Mouse (Mus musculus) spleen, adult 2 months (tissue): ENCODE results near the gene Tsg101. TPM values are rescaled to one million over a fixed set of nuclear protein-coding genes. Genes with fewer than 3 reads are reported as not detected.
"Not testable (repeated sequence)": the region's sequence is repeated elsewhere in the genome, so short reads cannot be mapped to it uniquely, and the experiment has no call there.

Experiments
- DNase-seq, 2 experiments: peaks; one replicate each; pipeline versions ENCODE4 v3.0.0 to v3.0.0-alpha.2; 2012 to 2021; ENCODE audit warnings: low spot score in 2 of 2, low read depth in 1 of 2
- H3K27ac ChIP-seq: fragments of 200-500 bp; 2 replicates; pipeline ENCODE4 v1.5.1; 2012; ENCODE audit warnings: low read length, inconsistent platforms; ENCODE audit not compliant: insufficient read depth
- H3K27me3 ChIP-seq: fragments of 200-500 bp; 2 replicates; pipeline ENCODE4 v1.6.1; 2012; ENCODE audit warnings: mild to moderate bottlenecking, moderate library complexity, low read length, inconsistent platforms; ENCODE audit not compliant: control insufficient read depth, insufficient read depth
- H3K36me3 ChIP-seq: fragments of 200-500 bp; 2 replicates; pipeline ENCODE4 v1.6.1; 2012; ENCODE audit warnings: mild to moderate bottlenecking, low read length, inconsistent platforms; ENCODE audit not compliant: control insufficient read depth, insufficient read depth
- H3K4me1 ChIP-seq: fragments of 200-500 bp; 2 replicates; pipeline ENCODE4 v1.6.1; 2011; ENCODE audit warnings: inconsistent platforms; ENCODE audit not compliant: control insufficient read depth, insufficient read depth, insufficient read length
- H3K4me3 ChIP-seq: fragments of 200-500 bp; 2 replicates; pipeline ENCODE4 v1.5.1; 2011; ENCODE audit warnings: mild to moderate bottlenecking, inconsistent platforms; ENCODE audit not compliant: insufficient read depth, insufficient read length; ENCODE audit errors: extremely low read depth
- CTCF ChIP-seq: fragments of 200-500 bp; IDR thresholded peaks from 2 replicates; pipeline ENCODE4 v1.5.1; 2011; ENCODE audit warnings: mild to moderate bottlenecking, inconsistent platforms; ENCODE audit not compliant: insufficient read depth, insufficient read length, insufficient replicate concordance; ENCODE audit errors: extremely low read depth
- POLR2A ChIP-seq: fragments of 200-500 bp; IDR thresholded peaks from 2 replicates; pipeline ENCODE4 v1.6.1; 2011; ENCODE audit warnings: low read depth, low read length, inconsistent platforms
- WGBS: fragments of 180-500 bp; shearing (Covaris S2); methylation state at CpG from one replicate; pipeline ENCODE4 v1.1.7; 2018; 5-methylcytosine and 5-hydroxymethylcytosine counted together
- polyA plus RNA-seq: library from polyadenylated mRNA; depleted of rRNA; stranded (reverse); fragments of >200 nt; gene quantifications from 2 replicates; pipeline ENCODE4 v1.2.3, GENCODE M21; 2012

Gene Tsg101
- polyA plus RNA-seq, 1 experiment: 39.3 TPM

DNA sequence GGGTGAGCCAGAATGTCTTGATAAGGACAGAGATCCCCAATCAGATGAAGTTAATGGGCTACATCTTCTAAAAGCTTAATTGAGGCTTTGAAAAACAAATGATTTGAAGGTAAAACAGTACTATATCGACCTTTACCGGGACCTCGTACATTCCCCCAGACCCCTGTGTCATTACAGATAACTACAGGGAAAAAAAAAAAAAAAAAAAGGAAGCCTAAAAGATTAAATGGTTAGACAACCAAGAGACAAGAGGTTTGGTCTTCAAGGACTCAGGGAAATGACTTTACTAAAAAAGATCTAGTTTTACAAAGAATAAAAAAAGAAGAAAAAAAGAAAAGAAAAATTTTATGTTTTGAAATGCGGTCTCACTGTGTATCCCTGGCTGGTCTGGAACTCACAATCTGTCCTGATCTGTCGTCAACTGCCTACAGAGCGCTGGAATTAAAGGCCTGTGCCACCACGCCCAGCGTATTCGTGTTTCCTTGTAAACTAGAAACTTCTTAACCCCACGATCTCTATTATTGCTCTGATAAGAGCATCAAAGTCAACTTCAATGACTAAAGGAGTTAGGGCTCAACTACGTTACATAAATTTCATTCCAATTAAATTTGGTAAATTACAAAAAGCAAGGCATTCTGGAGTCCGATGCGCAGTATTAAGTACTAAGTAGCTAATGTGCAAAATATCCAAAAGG is 944 bp downstream of the Tsg101 start:
- WGBS: 16% methylated on average over 13 of the region's 13 CpGs
- H3K4me1 ChIP-seq: peaks cover 4% of the 10 kb centered on the region; the same call in 1 of the 2 replicates
- no peak for DNase-seq
- no peaks in the 10 kb centered on the region for H3K36me3 ChIP-seq
- no peak for TF ChIP-seq CTCF
- TF ChIP-seq POLR2A: no peak
- H3K4me3 ChIP-seq: peak overlapping the region; percentile 91
- no peak overlapping the region for H3K27ac ChIP-seq
- H3K27me3 ChIP-seq: no peaks in the 10 kb centered on the region

- Histone ChIP-seq H3K27ac (no peak overlapping the region), H3K4me3 (no peak overlapping the region), H3K4me1 (peaks cover 4% of the 10 kb centered on the region; the same call in 1 of the 2 replicates), H3K27me3 (no peaks in the 10 kb centered on the region), H3K36me3 (peaks cover 11% of the 10 kb centered on the region)
- 91% methylated on average over 3 of the region's 3 CpGs for WGBS
- DNase-seq: no peak
- TF ChIP-seq CTCF (no peak), POLR2A (no peak)
Measured at GRCm38 (mm10) chr7:46916376-46916775, 3.4 kb downstream of the Tsg101 start.

DNA sequence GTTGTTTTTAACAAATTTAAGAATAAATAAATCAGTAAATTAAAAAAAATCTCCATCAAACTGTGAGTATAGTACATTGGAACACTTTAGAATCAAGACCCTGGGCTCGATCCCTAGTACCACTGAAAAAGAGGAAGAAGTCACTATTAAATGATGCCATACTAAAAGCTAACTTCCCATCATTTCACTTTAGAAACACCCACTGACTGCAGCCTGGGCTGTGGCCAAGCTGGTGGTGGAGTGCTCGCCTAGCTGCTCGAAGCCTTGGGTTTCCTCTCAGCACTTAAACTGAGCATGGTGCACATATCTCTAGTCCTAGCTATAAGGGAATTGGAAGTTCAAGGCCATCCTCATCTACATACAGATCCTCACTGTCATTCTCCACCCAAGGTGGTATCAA is 8.5 kb downstream of the Tsg101 start:
- no peak overlapping the region for H3K27ac ChIP-seq
- H3K27me3 ChIP-seq: no peaks in the 10 kb centered on the region
- H3K4me3 ChIP-seq: no peak overlapping the region
- TF ChIP-seq POLR2A: no peak
- no peak for TF ChIP-seq CTCF
- H3K36me3 ChIP-seq: peaks cover 34% of the 10 kb centered on the region
- 78% methylated on average over 3 of the region's 3 CpGs for WGBS
- DNase-seq: no peak
- no peaks in the 10 kb centered on the region for H3K4me1 ChIP-seq

GRCm38 (mm10) chr7:46899343-46899742 is 20.4 kb downstream of the Tsg101 start:
- 48% methylated on average over 3 of the region's 3 CpGs for WGBS
- Histone ChIP-seq H3K27ac (no peak overlapping the region), H3K36me3 (peaks cover 27% of the 10 kb centered on the region), H3K4me3 (no peak overlapping the region), H3K4me1 (peaks cover 2% of the 10 kb centered on the region; the same call in 1 of the 2 replicates), H3K27me3 (no peaks in the 10 kb centered on the region)
- no peak for DNase-seq
- no peak for TF ChIP-seq POLR2A
- no peak for TF ChIP-seq CTCF

GRCm38 (mm10) chr7:46895511-46895910 is 24.3 kb downstream of the Tsg101 start:
- WGBS: 51% methylated on average over 3 of the region's 3 CpGs
- H3K36me3 ChIP-seq: peaks cover 31% of the 10 kb centered on the region

DNA sequence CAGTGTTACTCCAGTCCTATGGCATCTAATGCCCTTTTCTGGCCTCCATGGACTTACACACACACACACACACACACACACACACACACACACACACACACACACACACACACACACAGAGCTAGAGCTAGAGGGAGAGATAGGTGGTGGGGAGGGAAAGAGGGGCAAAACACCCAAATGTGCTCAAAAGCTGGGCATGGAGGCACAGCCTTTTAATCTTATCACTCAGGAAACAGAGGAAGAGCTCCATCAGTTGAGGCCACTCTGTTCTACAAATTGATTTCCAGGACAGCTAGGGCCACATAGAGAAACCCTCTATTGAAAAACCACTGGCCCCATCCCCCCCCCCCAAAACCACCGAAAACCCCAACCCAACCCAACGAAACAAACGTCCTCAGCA is 36.5 kb downstream of the Tsg101 start:
- 38% methylated on average over 3 of the region's 3 CpGs for WGBS
- peaks cover 10% of the 10 kb centered on the region for H3K36me3 ChIP-seq
- no peak overlapping the region for H3K4me3 ChIP-seq
- TF ChIP-seq CTCF: no peak
- TF ChIP-seq POLR2A: no peak
- no peak overlapping the region for H3K27ac ChIP-seq
- no peaks in the 10 kb centered on the region for H3K4me1 ChIP-seq
- no peaks in the 10 kb centered on the region for H3K27me3 ChIP-seq
- no peak for DNase-seq

More at GRCm38 (mm10) chr7:46895511-46895910, 24.3 kb downstream of the Tsg101 start:
- H3K4me3 ChIP-seq: no peak overlapping the region
- H3K27me3 ChIP-seq: no peaks in the 10 kb centered on the region
- peak; percentile 5 to 26 for DNase-seq
- H3K4me1 ChIP-seq: peaks cover 2% of the 10 kb centered on the region; the same call in 1 of the 2 replicates
- no peak for TF ChIP-seq POLR2A
- TF ChIP-seq CTCF: no peak
- H3K27ac ChIP-seq: no peak overlapping the region

GRCm38 (mm10) chr7:46881941-46882340 is 37.8 kb downstream of the Tsg101 start:
- not testable (repeated sequence) for H3K4me1 ChIP-seq, H3K4me3 ChIP-seq, DNase-seq, H3K27me3 ChIP-seq, H3K27ac ChIP-seq, H3K36me3 ChIP-seq
- WGBS: 72% methylated on average over 8 of the region's 8 CpGs
